Mouse (Mus musculus) lung, adult 2 months (tissue): ENCODE measurements around the gene Rrp12. TPM values are rescaled to one million over a fixed set of nuclear protein-coding genes. Genes with fewer than 3 reads are reported as not detected.
"Not testable (repeated sequence)": the region's sequence is repeated elsewhere in the genome, so short reads cannot be mapped to it uniquely, and the experiment has no call there.

Source experiments
- DNase-seq: peaks from one replicate; pipeline ENCODE4 v3.0.0; 2022
- H3K4me1 ChIP-seq: fragments of 200-500 bp; 2 replicates; pipeline ENCODE4 v1.6.1; 2011; ENCODE audit warnings: low read length; ENCODE audit not compliant: control insufficient read depth, insufficient read depth
- H3K4me3 ChIP-seq: fragments of 200-500 bp; replicated peaks from 2 replicates; pipeline ENCODE3; 2011; ENCODE audit warnings: low read depth, mild to moderate bottlenecking, control low read depth, low read length; ENCODE audit errors: extremely low read depth
- CTCF ChIP-seq: fragments of 200-500 bp; IDR thresholded peaks from 2 replicates; pipeline ENCODE4 v1.5.1; 2011; ENCODE audit warnings: mild to moderate bottlenecking, low read length, control low read depth; ENCODE audit not compliant: insufficient read depth
- POLR2A ChIP-seq: fragments of 200-500 bp; IDR thresholded peaks from 2 replicates; pipeline ENCODE4 v1.6.1; 2011; ENCODE audit warnings: low read depth, mild to moderate bottlenecking, control low read depth, low read length, borderline replicate concordance; ENCODE audit errors: extremely low read depth
- WGBS: fragments of 180-500 bp; shearing (Covaris S2); methylation state at CpG from one replicate; pipeline ENCODE4 v1.1.7; 2018; 5-methylcytosine and 5-hydroxymethylcytosine counted together
- polyA plus RNA-seq: library from polyadenylated mRNA; depleted of rRNA; stranded (reverse); fragments of >200 nt; gene quantifications from 2 replicates; pipeline ENCODE4 v1.2.3, GENCODE M21; 2012

The Rrp12 gene
- polyA plus RNA-seq, 1 experiment = 5.5 TPM

DNA sequence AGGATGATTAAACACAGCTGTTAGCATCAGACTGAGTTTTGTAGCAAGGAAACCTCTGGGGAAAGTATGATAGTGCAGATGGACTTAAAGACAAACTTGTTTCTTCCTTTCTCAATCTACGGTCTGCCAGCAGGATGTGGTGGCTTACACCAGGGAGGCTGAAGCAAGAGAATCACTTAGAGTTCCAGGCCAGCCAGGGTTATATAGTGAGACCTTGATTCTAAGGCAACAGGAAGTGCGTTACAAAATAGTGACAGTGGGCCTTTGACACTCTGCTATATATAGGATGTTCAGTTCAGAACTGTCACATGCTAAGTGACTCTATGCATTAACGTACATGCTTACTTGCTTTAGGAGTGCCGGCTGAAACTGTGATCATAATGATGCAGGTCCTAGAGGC is 20.9 kb upstream of the Rrp12 start:
- H3K4me3 ChIP-seq = no peak overlapping the region
- no peak for DNase-seq
- H3K4me1 ChIP-seq = peaks cover 7% of the 10 kb centered on the region
- WGBS = 64% methylated on average over 4 of the region's 4 CpGs
- TF ChIP-seq CTCF (no peak), POLR2A (no peak)

DNA sequence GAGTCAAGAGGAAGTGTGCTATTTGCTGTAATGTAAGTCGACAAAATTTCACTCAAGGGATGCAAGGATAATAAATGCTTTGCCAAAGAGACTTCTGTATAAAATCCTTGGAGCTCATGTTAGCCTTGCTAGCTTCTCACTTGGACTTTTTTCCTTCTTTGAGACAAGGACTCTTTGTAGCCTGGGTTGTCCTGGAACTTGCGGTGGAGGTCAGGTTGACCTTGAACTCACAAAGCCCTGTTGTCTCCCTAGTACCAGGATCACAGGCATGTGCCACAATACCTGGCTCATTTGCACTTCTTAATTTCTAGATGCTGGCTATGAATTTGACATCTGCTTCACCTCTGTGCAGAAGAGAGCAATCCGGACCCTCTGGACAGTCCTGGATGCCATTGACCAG is 19.3 kb upstream of the Rrp12 start:
- no peak for DNase-seq
- Histone ChIP-seq H3K4me1 (peaks cover 7% of the 10 kb centered on the region), H3K4me3 (no peak overlapping the region)
- WGBS = 83% methylated on average over 3 of the region's 3 CpGs
- no peak for TF ChIP-seq POLR2A

DNA sequence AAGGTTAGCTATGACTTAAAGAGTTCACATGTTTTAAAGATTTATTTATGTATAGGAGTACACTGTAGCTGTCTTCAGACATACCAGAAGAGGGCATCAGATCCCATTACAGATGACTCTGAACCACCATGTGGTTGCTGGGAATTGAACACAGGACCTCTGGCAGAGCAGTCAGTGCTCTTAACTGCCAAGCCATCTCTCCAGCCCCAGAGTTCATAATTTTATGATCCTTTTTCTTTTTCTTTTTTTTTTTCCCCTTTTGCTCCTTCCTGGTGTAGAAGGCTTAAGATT is 18.6 kb upstream of the Rrp12 start:
- not testable (repeated sequence) for H3K4me1 ChIP-seq, H3K4me3 ChIP-seq, DNase-seq

DNA sequence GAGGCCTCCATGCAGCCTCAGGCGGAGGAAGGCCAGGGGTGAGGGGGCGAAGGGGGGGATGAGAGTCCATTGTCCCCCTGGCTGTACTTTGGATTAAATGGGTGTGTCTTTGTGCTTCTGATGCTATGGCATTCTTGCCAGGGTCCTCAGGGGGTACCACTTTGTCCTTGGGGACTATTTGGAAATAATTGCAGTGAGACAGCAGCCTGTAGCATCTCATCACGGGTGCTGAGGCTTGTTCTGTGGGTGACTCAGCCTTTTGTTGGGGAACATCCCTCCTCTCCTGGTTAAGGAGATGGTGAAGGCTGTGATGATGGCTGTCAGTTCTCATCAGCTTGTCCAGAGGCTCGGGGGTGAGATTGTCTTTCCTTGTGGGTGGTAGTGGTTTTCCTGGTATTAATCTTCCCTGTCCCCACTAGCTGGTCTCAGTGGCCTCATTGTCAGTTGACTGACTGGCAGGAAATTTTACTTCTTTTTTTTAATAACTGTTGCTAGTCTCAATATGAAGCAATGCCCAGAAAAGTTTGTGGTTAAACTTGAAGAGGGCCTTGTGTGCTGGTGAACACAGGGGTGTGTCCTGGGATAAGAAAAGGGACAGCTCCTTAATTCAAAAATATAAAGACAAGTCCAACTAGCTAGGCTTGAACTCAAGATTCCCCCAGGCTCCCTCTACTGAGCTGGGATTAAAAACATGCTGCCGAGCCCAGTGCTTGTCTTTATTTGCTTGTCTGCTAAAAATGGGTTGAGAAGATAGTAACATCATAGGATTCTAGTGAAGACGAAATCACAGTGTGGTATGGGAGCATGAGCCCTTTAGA is 18.0 kb upstream of the Rrp12 start:
- DNase-seq = no peak
- no peak overlapping the region for H3K4me3 ChIP-seq
- TF ChIP-seq POLR2A = no peak
- no peak for TF ChIP-seq CTCF
- WGBS = 41% methylated on average over 6 of the region's 6 CpGs
- peaks cover 7% of the 10 kb centered on the region for H3K4me1 ChIP-seq

DNA sequence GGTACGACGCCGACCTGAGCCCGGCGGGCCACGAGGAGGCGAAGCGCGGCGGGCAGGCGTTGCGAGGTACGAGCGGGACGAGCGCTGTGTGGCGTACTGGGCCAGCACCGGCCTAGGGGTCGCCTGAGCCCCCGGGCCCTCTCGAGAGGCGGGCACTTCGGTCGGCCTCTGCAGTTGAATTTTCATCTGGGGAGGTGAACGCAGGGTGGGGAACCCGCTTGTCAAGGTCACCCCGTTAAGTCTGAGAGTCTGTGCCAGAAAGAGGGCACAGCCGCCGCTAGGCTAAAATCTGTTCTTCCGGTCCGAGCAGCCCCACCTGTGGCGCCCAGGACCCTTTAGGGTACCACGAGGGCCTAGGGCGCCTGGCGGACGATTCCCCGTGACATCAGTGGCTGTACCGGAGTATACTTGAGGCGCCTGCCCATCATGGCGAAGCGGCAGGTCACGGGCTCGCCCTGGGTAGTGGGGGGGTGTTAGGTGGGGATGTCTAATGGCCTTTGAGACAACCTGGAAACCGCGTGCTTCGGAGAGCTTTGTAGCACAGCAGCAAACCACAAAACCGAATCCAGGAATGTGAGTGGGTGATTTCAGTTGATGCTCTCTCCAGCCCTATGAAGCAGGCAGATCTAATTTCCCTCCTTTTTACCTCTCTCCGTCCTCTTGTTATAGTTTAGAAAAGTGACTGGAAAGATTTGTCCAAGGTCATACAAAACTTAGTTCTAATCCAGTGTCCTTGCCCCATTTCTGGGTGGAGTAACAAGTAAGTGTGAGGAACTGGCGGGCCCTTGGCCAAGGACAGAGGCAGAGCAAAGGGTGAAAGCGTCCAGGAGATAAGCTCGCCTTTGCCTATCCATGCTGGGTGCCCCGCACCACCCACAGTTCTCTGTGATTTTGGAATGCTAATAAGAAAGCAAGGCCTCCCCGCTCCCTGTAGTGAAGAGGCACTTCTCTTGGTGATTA is 16.4 kb upstream of the Rrp12 start:
- peak overlapping the region; percentile 88 for H3K4me3 ChIP-seq
- no peak for DNase-seq
- under 1% methylated on average over 50 of the region's 53 CpGs for WGBS
- H3K4me1 ChIP-seq = peaks cover 7% of the 10 kb centered on the region
- TF ChIP-seq POLR2A = 0 out of 2 replicates have a peak, but pooled peaks have one; percentile 14
- no peak for TF ChIP-seq CTCF

DNA sequence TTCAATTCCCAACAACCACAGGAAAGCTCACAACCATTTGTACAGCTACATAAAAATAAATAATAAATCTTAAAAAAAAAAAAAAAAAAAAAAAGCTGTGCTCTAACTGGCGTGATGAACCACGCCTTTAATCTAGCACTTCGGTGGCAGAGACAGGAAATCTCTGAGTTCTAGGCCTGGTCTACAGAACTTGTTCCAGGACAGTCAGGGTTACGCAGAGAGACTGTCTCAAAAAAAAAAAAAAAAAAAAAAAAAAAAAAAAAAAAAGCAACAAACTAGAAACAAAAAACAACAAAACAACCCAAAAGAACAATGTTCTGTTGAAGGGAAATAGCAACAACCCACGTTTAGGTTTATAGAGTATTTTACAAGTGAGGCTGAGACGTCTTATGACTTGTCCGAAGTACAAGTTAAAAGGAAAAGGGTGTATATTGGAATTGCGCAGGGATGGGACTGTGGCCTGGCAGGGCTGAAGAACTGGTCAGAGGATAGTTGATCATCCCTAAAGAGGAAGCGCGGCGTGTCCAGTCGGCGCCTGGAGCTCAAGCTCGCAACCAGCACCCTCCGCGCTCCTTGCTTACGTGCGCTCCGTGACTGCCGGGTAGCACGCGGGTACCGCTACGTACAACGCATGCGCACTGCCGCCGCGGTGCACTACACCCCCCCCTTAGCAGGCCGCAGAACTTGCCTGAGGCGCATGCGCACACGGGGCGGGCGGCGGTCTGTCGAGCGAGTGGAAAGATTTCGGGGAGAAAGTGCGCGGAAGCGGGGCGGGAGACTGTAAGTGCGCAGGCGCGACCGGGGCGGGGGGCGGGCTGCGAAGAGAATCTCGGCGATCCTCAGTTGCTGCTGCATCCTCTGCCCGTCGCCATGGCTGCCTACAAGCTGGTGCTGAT is 15.5 kb upstream of the Rrp12 start, which contains the start of gene Pgam1:
TSS of gene Pgam1 (plus strand) at position 746 of the 896 bp plus-strand sequence.
- Histone ChIP-seq H3K4me3 (peak within 1 kb of the TSS; percentile 91), H3K4me1 (peaks cover 7% of the 10 kb centered on the region)
- TF ChIP-seq CTCF (no peak), POLR2A (peak; percentile 90; the same call in 1 of the 2 replicates)
- 2% methylated on average over 54 of the region's 54 CpGs for WGBS
- DNase-seq = peak; percentile 88

DNA sequence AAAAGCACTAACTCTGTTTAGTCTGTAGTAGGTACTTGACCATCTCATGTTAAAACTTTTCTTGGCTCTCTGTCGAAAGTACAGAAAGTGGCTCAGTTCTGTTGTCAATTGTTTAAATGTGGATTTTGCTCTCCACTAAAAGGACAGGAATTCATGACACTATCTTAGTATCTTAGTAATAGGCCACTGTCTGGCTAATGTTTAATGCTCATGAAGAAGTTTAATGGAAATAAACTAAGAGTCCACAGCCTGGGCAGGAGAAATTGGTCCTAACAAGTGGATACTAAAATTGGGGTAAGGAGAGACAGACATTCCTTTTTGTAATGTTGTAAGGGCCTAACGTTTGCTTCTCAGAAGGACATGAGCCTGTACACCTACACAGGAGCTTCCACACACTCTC is 14.4 kb upstream of the Rrp12 start:
- 67% methylated on average over 2 of the region's 2 CpGs for WGBS
- no peak for DNase-seq
- TF ChIP-seq POLR2A = no peak
- TF ChIP-seq CTCF = no peak
- Histone ChIP-seq H3K4me3 (no peak overlapping the region), H3K4me1 (peaks cover 7% of the 10 kb centered on the region)

DNA sequence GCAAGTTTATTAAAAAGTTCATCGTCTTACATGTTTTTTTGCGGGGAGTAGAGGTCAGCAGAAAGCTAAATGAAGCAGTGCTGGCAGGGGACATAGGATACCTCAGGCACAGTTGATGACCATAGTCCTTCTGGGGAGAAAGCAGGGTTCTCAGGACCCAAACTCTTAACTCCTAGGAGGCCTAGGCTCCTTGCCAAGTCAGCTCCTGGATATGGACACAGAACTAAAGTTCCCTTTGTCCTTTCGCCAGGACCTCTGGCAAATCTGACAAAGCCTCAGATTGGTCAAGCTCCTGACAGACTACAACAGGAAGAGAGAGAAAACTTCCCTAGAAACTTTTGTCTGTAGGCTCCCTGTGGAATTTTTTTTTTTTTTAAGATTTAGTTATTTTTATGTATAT is 12.8 kb upstream of the Rrp12 start:
- no peak overlapping the region for H3K4me3 ChIP-seq
- peaks cover 7% of the 10 kb centered on the region for H3K4me1 ChIP-seq
- 76% methylated on average over 3 of the region's 3 CpGs for WGBS
- no peak for DNase-seq
- no peak for TF ChIP-seq CTCF
- no peak for TF ChIP-seq POLR2A

DNA sequence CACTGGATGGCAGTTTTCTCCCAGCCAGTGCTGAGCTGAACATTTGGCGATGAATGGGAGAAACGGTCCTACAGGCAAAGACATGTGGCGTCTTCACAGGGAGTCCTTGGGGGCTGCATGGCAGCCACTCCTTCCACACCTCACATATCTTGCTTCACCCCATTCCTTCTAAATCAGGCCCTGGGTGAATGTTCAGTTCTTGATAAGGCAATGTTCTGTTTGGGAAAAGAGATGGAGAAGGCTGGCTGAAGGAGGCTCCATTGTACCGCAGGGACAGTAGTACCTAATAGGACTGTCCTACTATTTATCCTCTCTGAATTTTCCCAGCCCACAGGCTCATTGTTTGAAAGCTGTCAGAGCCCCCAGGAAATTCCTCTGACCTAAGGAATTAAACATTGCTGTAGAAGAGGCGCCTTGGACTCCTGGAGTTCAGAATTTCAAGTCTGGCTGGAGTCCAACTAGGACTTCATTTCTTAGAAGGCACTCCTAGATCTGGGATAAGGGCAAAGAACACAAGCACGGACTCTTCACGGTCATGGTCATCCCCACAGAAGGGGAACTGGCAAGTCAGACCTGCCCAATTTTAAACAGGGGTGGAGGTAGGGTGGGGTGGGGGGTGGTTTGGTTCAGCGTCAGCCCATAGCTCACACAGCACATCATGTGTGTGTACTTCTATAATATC is 11.2 kb upstream of the Rrp12 start:
- no peak for TF ChIP-seq CTCF
- TF ChIP-seq POLR2A = no peak
- Histone ChIP-seq H3K4me1 (no peaks in the 10 kb centered on the region), H3K4me3 (no peak overlapping the region)
- no peak for DNase-seq
- 34% methylated on average over 8 of the region's 8 CpGs for WGBS
